Mouse (Mus musculus) hindbrain, embryonic 12.5 days (tissue): ENCODE measurements around the gene Perp. TPM values are rescaled to one million over a fixed set of nuclear protein-coding genes. Genes with fewer than 3 reads are reported as not detected.

ENCODE experiments used
- ATAC-seq: fragments of 200-750 bp; cut with Nextera tagmentation; 2 replicates; pipeline ENCODE4 v1.8.0; 2017; ENCODE audit warnings: moderate TSS enrichment; ENCODE audit not compliant: low FRiP score
- H3K27ac ChIP-seq: fragments of 300-500 bp; sonication (generic); 2 replicates; pipeline ENCODE4 v1.5.1; 2016; ENCODE audit warnings: mild to moderate bottlenecking
- H3K27me3 ChIP-seq: fragments of 300-500 bp; sonication (generic); 2 replicates; pipeline ENCODE4 v1.6.1; 2016; ENCODE audit warnings: mild to moderate bottlenecking
- H3K36me3 ChIP-seq: fragments of 300-500 bp; sonication (generic); 2 replicates; pipeline ENCODE4 v1.6.1; 2016; ENCODE audit warnings: mild to moderate bottlenecking
- H3K4me1 ChIP-seq: fragments of 300-500 bp; sonication (generic); 2 replicates; pipeline ENCODE4 v1.6.1; 2016
- H3K4me2 ChIP-seq: fragments of 300-500 bp; sonication (generic); replicated peaks from 2 replicates; pipeline ENCODE4 v1.6.1; 2016; ENCODE audit warnings: mild to moderate bottlenecking
- H3K4me3 ChIP-seq: fragments of 300-500 bp; sonication (generic); 2 replicates; pipeline ENCODE4 v1.5.1; 2016; ENCODE audit warnings: mild to moderate bottlenecking
- H3K9ac ChIP-seq: fragments of 300-500 bp; sonication (generic); 2 replicates; pipeline ENCODE4 v1.6.1; 2016; ENCODE audit warnings: mild to moderate bottlenecking, moderate library complexity
- H3K9me3 ChIP-seq: fragments of 300-500 bp; sonication (generic); replicated peaks from 2 replicates; pipeline ENCODE4 v1.6.1; 2016; ENCODE audit warnings: mild to moderate bottlenecking
- WGBS: fragments of 180-500 bp; shearing (Covaris S2); methylation state at CpG from one replicate; pipeline ENCODE4 v1.1.7; 2016; 5-methylcytosine and 5-hydroxymethylcytosine counted together
- polyA plus RNA-seq: library from polyadenylated mRNA; unstranded; fragments of >200 nt; fragmentation: Nextera tagmentation; extraction: Ambion mirVana; gene quantifications from 2 replicates; pipeline ENCODE4 v1.2.1, GENCODE M21; 2016

The Perp gene
- 11.8 and 11.9 TPM in 2 replicates for polyA plus RNA-seq

DNA sequence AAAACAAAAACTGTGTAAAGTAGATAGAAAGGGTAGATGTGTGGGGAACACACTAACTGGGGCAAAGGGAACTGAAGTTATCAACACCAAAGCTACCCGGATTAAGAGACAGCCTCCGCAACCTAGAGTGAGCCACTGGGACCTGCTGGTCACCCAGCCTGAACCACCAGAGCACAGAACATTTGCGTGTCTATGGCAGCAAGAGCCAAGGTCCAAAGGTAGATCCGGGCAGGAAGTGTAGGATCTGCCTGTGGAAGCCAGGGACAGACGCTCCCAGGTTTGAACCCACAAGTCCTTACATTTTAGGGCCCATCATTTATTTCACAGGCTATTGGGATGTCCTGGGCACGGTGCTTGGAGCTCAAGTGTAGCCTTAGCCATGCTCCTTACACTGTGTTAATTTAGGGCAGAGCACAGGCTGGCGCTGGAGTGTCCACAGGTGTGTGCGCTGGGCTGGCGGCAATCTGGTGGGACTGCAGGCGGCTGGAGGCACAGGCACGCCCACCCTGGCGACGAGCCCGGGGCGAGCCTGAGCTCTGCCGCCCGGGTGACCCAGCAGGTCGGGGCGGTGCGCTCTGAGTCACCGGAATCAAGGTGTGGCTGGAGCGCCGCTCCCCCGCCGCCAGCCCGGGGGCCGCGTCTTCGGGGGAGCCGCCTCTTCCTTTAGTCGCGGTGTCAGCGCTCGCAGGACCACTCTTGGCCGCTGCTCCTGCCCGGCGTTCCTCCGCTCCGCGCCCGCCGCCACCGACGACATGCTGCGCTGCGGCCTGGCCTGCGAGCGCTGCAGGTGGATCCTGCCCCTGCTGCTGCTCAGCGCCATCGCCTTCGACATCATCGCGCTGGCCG, at the start of gene Perp:
Gene Perp, plus strand, starts transcription at position 580 of the 846 bp plus-strand sequence.
- peak within 1 kb of the TSS; percentile 50 for H3K4me3 ChIP-seq
- peak within 1 kb of the TSS; percentile 67 for H3K9ac ChIP-seq
- H3K4me1 ChIP-seq: 0 out of 2 replicates have a peak, but pooled peaks cover 2% of the 10 kb centered on the region
- H3K36me3 ChIP-seq: no peaks in the 10 kb centered on the region
- no peak within 1 kb of the TSS for H3K27ac ChIP-seq
- H3K4me2 ChIP-seq: peak within 1 kb of the TSS; percentile 87
- 3% methylated on average over 52 of the region's 54 CpGs for WGBS
- ATAC-seq: peak; percentile 92
- H3K9me3 ChIP-seq: no peaks in the 10 kb centered on the region
- H3K27me3 ChIP-seq: peaks cover 40% of the 10 kb centered on the region

DNA sequence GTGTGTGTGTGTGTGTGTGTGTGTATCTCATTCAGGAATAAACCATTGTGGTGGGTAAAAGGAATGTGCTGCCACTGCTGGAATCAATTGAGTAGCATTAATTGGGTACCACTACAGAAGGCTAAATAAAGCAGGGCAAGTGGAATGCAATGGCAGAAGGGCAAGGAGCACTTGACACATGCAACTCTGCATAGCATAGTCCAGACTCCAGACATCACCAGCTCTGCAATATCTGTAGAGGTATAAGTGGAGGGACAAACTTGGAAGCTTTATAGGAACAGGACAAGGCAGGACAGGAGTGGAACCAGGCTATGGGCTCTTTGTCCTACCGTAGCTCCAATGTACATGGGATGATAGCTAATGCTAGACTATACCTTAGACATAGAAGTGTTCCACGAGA, 33.1 kb upstream of the Perp start:
- Histone ChIP-seq H3K4me1 (no peaks in the 10 kb centered on the region), H3K4me2 (no peak overlapping the region), H3K9me3 (no peaks in the 10 kb centered on the region), H3K36me3 (no peaks in the 10 kb centered on the region), H3K27me3 (no peaks in the 10 kb centered on the region), H3K27ac (no peak overlapping the region), H3K9ac (no peak overlapping the region), H3K4me3 (no peak overlapping the region)
- 87% methylated on average over 2 of the region's 2 CpGs for WGBS
- ATAC-seq: no peak

DNA sequence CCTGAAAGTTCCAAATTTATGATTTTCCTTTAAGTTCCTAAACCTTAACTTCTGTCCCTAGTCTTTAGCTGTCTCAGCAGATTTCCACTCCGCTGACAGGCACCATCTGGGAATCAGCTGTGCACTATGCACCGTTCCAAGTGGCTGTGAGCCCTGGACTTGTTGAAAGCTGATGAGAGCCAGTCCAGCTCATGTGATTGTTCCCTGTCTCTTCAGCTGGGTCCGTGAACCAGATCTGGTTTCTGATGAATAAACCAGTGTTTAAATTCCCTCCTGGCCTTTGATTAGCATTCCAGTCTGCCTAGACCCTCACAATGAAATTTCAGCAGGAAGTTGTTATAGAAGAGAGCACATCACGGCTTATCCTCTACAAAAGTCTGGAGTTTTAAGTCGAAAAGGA, 28.3 kb upstream of the Perp start:
- 0 out of 2 replicates have a peak, but pooled peaks have one; percentile 66 for ATAC-seq
- 51% methylated on average over 5 of the region's 5 CpGs for WGBS

DNA sequence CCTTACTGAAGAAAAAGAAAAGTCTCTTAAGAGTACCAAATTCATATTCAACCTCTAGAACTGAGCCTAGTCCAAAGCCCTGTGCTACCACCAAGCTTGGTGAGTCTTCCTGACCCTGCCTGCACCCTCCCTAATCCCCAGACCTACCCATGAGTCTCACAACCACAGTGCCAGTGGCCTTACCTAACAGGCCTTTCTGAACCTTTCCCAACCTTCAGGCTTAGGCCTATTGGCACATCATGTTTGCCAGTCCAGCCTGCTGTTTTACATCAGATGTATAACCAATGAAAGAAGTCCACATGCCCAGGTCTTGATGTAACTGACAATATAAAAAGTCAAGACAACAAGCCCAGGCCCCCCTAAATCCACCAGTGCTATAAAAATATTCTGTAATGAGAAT, 19.7 kb upstream of the Perp start:
- Histone ChIP-seq H3K9me3 (no peaks in the 10 kb centered on the region), H3K4me3 (no peak overlapping the region), H3K27me3 (no peaks in the 10 kb centered on the region), H3K4me1 (no peaks in the 10 kb centered on the region), H3K27ac (no peak overlapping the region), H3K36me3 (no peaks in the 10 kb centered on the region), H3K9ac (no peak overlapping the region), H3K4me2 (no peak overlapping the region)
- ATAC-seq: no peak

More for the DNA sequence above, 28.3 kb upstream of the Perp start:
- H3K27ac ChIP-seq: no peak overlapping the region
- no peaks in the 10 kb centered on the region for H3K27me3 ChIP-seq
- no peaks in the 10 kb centered on the region for H3K9me3 ChIP-seq
- H3K4me3 ChIP-seq: no peak overlapping the region
- no peak overlapping the region for H3K4me2 ChIP-seq
- H3K36me3 ChIP-seq: no peaks in the 10 kb centered on the region
- H3K9ac ChIP-seq: no peak overlapping the region
- no peaks in the 10 kb centered on the region for H3K4me1 ChIP-seq

DNA sequence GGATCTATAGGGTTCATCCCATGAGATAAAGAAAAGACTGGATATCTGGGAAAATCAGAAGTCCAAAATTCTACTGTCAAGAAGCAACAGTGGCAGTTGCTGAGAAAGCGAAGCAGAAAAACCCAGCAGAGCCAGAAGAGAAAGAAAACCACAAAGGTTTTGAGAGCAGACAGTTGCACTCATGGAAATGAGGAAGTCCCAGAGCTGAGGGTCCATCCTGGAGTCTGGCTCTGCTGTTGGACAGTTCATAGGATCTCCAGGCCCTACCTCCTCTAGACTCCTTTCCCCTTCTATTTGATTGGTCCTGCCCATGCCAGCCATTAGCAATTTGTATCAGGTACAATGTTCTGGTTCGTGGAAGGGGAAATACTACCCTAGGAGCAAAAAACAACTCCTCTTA, 18.7 kb upstream of the Perp start:
- ATAC-seq: no peak
- Histone ChIP-seq H3K9ac (no peak overlapping the region), H3K36me3 (no peaks in the 10 kb centered on the region), H3K4me2 (no peak overlapping the region), H3K27ac (no peak overlapping the region), H3K9me3 (no peaks in the 10 kb centered on the region), H3K27me3 (no peaks in the 10 kb centered on the region), H3K4me1 (no peaks in the 10 kb centered on the region), H3K4me3 (no peak overlapping the region)
- WGBS: 77% methylated on average over 2 of the region's 2 CpGs

DNA sequence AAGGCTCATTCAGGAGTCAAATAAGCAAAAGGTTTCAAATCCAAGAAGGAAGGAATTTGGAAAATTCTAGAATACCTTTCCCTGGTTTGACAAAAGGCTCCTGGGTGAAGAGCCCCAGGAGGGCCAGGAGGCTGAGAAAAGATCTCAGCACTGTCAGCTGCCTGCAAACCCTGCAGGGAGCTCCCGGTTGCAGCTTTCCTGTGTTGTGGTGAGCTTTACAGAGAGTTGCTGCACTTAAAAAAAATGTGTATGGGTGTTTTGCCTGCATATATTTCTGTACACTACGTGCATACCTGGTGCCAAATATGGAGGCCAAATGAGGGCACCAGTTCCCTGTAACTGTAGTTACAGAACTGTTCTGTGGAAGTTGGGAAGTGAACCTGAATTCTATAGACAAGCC, 16.9 kb upstream of the Perp start:
- no peak for ATAC-seq
- Histone ChIP-seq H3K36me3 (no peaks in the 10 kb centered on the region), H3K4me2 (no peak overlapping the region), H3K4me3 (no peak overlapping the region), H3K27me3 (no peaks in the 10 kb centered on the region), H3K9me3 (no peaks in the 10 kb centered on the region), H3K4me1 (no peaks in the 10 kb centered on the region), H3K27ac (no peak overlapping the region), H3K9ac (no peak overlapping the region)
- WGBS: 51% methylated on average over 2 of the region's 2 CpGs

DNA sequence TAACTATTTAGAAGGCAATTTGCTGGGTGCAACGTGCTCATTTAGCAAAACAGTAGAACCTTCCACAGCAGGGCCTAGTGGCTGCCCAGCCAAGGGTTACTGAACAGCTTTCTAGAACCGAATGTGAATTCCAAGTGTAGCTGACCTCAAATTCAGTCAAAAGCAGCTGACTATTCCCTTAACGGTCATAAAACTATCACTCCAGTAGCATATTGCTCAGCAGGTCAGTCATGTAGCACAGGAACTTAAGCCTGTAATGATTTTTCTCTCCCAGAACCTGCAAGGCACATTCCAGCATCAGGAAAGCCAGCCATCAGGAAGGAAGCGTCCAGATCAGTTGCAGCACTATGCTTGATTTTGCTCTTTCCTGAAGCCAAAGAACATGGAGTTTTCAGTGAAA, 14.5 kb upstream of the Perp start:
- WGBS: 84% methylated on average over 4 of the region's 4 CpGs
- H3K27ac ChIP-seq: no peak overlapping the region
- H3K9ac ChIP-seq: no peak overlapping the region
- no peak overlapping the region for H3K4me3 ChIP-seq
- no peak overlapping the region for H3K4me2 ChIP-seq
- ATAC-seq: no peak
- no peaks in the 10 kb centered on the region for H3K4me1 ChIP-seq
- no peaks in the 10 kb centered on the region for H3K9me3 ChIP-seq
- no peaks in the 10 kb centered on the region for H3K36me3 ChIP-seq
- no peaks in the 10 kb centered on the region for H3K27me3 ChIP-seq

DNA sequence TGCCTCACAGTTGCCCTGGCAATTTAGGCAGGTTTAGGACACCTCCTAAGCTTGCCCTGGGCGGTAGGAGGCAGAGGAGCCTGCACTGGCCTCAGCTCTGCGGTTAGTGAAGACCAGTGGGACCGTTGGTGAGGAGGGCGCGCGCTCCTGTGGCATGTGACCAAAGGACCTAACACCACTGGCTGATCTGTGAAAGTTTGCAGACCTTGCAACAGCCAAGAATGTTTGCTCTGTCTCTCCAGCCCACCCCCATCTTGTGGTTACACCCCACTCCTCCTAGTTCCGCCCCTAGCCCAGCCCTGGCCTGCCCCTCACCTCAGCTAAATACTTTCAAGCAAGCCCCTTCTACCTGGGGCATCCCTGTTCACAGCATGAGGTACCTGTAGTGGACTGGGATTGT, 13.0 kb upstream of the Perp start:
- 48% methylated on average over 7 of the region's 7 CpGs for WGBS
- no peak for ATAC-seq

DNA sequence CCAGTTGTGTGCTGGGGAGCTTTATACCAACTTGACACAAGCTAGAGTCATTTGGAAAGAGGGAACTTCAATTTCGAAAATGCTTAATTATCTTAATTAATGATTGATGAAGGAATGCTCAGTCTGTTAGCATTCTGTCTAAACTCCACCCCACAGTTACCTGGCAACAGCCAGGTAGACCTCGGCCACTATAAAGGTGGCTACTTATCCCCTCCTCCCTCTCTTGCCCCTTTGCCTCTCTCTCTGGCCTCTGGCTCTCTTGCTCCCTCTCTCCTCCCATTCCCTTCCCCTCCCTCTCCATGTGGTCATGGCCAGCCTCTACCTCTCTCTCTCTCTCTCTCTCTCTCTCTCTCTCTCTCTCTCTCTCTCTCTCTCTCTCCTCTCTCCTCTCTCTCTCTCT, 10.4 kb upstream of the Perp start:
- ATAC-seq: no peak
- H3K4me2 ChIP-seq: no peak overlapping the region
- H3K27ac ChIP-seq: no peak overlapping the region
- H3K27me3 ChIP-seq: no peaks in the 10 kb centered on the region
- H3K9ac ChIP-seq: no peak overlapping the region
- no peaks in the 10 kb centered on the region for H3K4me1 ChIP-seq
- no peak overlapping the region for H3K4me3 ChIP-seq
- H3K9me3 ChIP-seq: no peaks in the 10 kb centered on the region
- 76% methylated on average over 2 of the region's 2 CpGs for WGBS
- H3K36me3 ChIP-seq: no peaks in the 10 kb centered on the region

More for the DNA sequence above, 13.0 kb upstream of the Perp start:
- H3K9me3 ChIP-seq: no peaks in the 10 kb centered on the region
- no peaks in the 10 kb centered on the region for H3K4me1 ChIP-seq
- no peak overlapping the region for H3K4me2 ChIP-seq
- no peak overlapping the region for H3K9ac ChIP-seq
- no peaks in the 10 kb centered on the region for H3K27me3 ChIP-seq
- H3K36me3 ChIP-seq: no peaks in the 10 kb centered on the region
- no peak overlapping the region for H3K27ac ChIP-seq
- no peak overlapping the region for H3K4me3 ChIP-seq

DNA sequence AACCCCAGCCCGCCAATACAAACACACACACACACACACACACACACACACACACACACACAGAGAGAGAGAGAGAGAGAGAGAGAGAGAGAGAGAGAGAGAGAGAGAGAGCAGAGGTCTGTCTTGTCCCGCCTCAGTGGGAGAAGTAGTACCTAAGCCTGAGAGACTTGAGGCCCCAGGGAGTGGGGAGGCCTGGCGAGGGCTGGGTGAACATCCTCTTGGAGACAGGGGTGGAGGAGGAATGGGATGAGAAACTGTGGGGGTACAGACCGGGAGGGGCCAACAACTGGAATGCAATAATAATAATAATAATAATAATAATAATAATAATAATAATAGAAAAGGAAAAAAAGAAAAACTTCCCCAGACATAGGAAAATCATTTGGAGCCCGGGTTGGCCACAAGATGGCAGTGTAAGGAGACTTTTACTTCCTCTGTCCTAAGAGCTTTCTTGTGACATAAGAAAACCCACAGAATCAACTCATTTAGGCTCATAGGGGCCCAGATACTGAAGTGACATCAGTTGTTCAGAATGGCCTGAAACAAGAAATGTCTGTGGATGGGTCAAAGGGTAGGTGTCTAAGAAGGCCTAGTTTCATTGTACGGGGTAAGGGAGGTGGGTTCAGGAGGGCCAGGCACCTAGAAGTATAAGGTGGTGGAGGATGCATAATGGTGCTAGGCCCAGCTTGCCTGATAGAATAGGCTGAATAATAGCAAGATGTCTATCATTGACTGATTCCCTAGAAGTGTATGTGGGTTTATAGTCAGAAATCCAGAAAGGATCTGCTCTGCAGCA, 8.9 kb upstream of the Perp start:
- Histone ChIP-seq H3K9ac (no peak overlapping the region), H3K27me3 (no peaks in the 10 kb centered on the region), H3K27ac (no peak overlapping the region), H3K4me2 (no peak overlapping the region), H3K4me1 (no peaks in the 10 kb centered on the region), H3K9me3 (no peaks in the 10 kb centered on the region), H3K36me3 (no peaks in the 10 kb centered on the region), H3K4me3 (no peak overlapping the region)
- 47% methylated on average over 5 of the region's 6 CpGs for WGBS
- ATAC-seq: no peak

DNA sequence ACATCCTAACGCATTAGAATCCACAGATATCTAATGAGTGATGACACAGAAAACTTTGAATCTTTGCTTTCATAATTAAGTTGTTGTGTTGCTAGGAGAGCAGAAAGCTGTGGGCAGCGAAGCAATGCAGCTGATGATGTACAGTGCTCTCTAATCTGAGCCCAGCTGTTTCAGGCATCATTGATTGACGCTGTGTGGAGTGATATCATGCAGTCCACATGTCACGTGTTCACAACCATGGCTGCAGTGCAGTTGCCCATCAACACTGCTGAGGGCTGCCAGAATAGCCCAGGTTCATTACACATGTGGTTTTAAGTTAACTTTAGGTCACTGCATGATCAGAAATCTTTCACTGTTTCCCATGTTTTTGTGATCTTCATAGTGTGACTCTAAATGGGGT, 5.3 kb upstream of the Perp start:
- H3K4me2 ChIP-seq: no peak overlapping the region
- ATAC-seq: no peak
- WGBS: 80% methylated on average over 4 of the region's 4 CpGs
- no peaks in the 10 kb centered on the region for H3K9me3 ChIP-seq
- H3K4me1 ChIP-seq: no peaks in the 10 kb centered on the region
- no peak overlapping the region for H3K27ac ChIP-seq
- H3K4me3 ChIP-seq: no peak overlapping the region
- H3K27me3 ChIP-seq: peaks cover 15% of the 10 kb centered on the region
- no peaks in the 10 kb centered on the region for H3K36me3 ChIP-seq
- no peak overlapping the region for H3K9ac ChIP-seq

DNA sequence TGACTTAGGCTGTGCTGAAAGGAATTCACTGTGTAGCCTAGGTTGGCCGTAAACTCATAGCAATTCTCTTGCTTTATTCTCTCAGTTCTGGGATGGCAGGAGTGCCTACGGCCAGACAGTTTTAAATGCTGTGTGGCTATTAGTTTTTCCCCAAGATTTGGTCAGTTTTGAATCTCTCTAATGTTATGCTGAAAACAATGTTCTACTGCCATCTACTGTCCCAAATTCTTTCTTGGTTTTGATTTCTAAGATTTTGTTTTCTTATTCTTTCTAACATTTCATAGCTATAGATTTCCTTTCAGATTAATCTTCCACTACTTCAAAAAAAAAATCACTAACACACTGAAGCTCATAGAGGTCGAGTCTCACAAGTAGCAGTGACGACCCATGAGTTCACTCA, 4.1 kb upstream of the Perp start:
- H3K4me3 ChIP-seq: no peak overlapping the region
- ATAC-seq: no peak
- H3K27ac ChIP-seq: no peak overlapping the region
- 0 out of 2 replicates have a peak, but pooled peaks cover 2% of the 10 kb centered on the region for H3K4me1 ChIP-seq
- H3K9ac ChIP-seq: no peak overlapping the region
- no peaks in the 10 kb centered on the region for H3K36me3 ChIP-seq
- no peaks in the 10 kb centered on the region for H3K9me3 ChIP-seq
- WGBS: 76% methylated on average over 4 of the region's 4 CpGs
- H3K27me3 ChIP-seq: peaks cover 25% of the 10 kb centered on the region
- no peak overlapping the region for H3K4me2 ChIP-seq
